Mouse (Mus musculus): ENCODE results near the gene Rars. TPM values are rescaled to one million over a fixed set of nuclear protein-coding genes. Genes with fewer than 3 reads are reported as not detected.
A peak's percentile ranks its signal among the peaks of the same experiment; 100 is the strongest.

The Rars gene
- polyA plus RNA-seq, 1 experiment from 2014 or later: 82.4 TPM

- Histone ChIP-seq H3K36me3 (ENCODE audit: control insufficient read depth, insufficient read depth, low read length) (peaks cover 15% of the 10 kb centered on the region), H3K4me1 (ENCODE audit: control insufficient read depth, insufficient read depth, low read length) (no peaks in the 10 kb centered on the region), H3K9ac (ENCODE audit: low read depth, low read length) (no peak overlapping the region), H3K4me2 (no peak overlapping the region), H3K4me3 (ENCODE audit: low read depth, low read length) (no peak overlapping the region), H3K27me3 (ENCODE audit: control insufficient read depth, insufficient read depth, low read length) (no peaks in the 10 kb centered on the region), H3K27ac (ENCODE audit: low read depth, low read length) (no peak overlapping the region), H3K9me3 (replicated peaks; ENCODE audit: control insufficient read depth, low read length) (no peaks in the 10 kb centered on the region)
- ATAC-seq (replicated peaks; ENCODE audit: insufficient number of reproducible peaks, low FRiP score, low TSS enrichment): no peak
- 94% methylated on average over 2 of the region's 2 CpGs for WGBS (ENCODE audit: insufficient replicate concordance)
These were observed 45.9 kb downstream of the Rars start for GRCm38 (mm10) chr11:35788443-35788842.

- 95% methylated on average over 4 of the region's 4 CpGs for WGBS (ENCODE audit: insufficient replicate concordance)
- no peak for ATAC-seq (replicated peaks; ENCODE audit: insufficient number of reproducible peaks, low FRiP score, low TSS enrichment)
These were observed 49.8 kb downstream of the Rars start for GRCm38 (mm10) chr11:35784537-35784936.

GRCm38 (mm10) chr11:35784002-35784401, 50.3 kb downstream of the Rars start:
- Histone ChIP-seq H3K27me3 (ENCODE audit: control insufficient read depth, insufficient read depth, low read length) (no peaks in the 10 kb centered on the region), H3K36me3 (ENCODE audit: control insufficient read depth, insufficient read depth, low read length) (peaks cover 33% of the 10 kb centered on the region), H3K4me3 (ENCODE audit: low read depth, low read length) (no peak overlapping the region), H3K4me1 (ENCODE audit: control insufficient read depth, insufficient read depth, low read length) (no peaks in the 10 kb centered on the region), H3K27ac (ENCODE audit: low read depth, low read length) (no peak overlapping the region), H3K9ac (ENCODE audit: low read depth, low read length) (no peak overlapping the region), H3K9me3 (replicated peaks; ENCODE audit: control insufficient read depth, low read length) (no peaks in the 10 kb centered on the region), H3K4me2 (no peak overlapping the region)
- no peak for ATAC-seq (replicated peaks; ENCODE audit: insufficient number of reproducible peaks, low FRiP score, low TSS enrichment)
- WGBS (ENCODE audit: insufficient replicate concordance): 93% methylated on average over 3 of the region's 3 CpGs

More at GRCm38 (mm10) chr11:35784537-35784936, 49.8 kb downstream of the Rars start:
- Histone ChIP-seq H3K4me2 (no peak overlapping the region), H3K4me1 (ENCODE audit: control insufficient read depth, insufficient read depth, low read length) (no peaks in the 10 kb centered on the region), H3K9me3 (replicated peaks; ENCODE audit: control insufficient read depth, low read length) (no peaks in the 10 kb centered on the region), H3K4me3 (ENCODE audit: low read depth, low read length) (no peak overlapping the region), H3K27me3 (ENCODE audit: control insufficient read depth, insufficient read depth, low read length) (no peaks in the 10 kb centered on the region), H3K36me3 (ENCODE audit: control insufficient read depth, insufficient read depth, low read length) (peaks cover 29% of the 10 kb centered on the region), H3K9ac (ENCODE audit: low read depth, low read length) (no peak overlapping the region), H3K27ac (ENCODE audit: low read depth, low read length) (no peak overlapping the region)

GRCm38 (mm10) chr11:35783038-35783437, 51.3 kb downstream of the Rars start:
- H3K9ac ChIP-seq (ENCODE audit: low read depth, low read length): no peak overlapping the region
- H3K36me3 ChIP-seq (ENCODE audit: control insufficient read depth, insufficient read depth, low read length): peaks cover 37% of the 10 kb centered on the region

GRCm38 (mm10) chr11:35782444-35782843, 51.9 kb downstream of the Rars start:
- no peak for ATAC-seq (replicated peaks; ENCODE audit: insufficient number of reproducible peaks, low FRiP score, low TSS enrichment)
- Histone ChIP-seq H3K36me3 (ENCODE audit: control insufficient read depth, insufficient read depth, low read length) (peaks cover 40% of the 10 kb centered on the region), H3K27ac (ENCODE audit: low read depth, low read length) (no peak overlapping the region), H3K9me3 (replicated peaks; ENCODE audit: control insufficient read depth, low read length) (no peaks in the 10 kb centered on the region), H3K4me3 (ENCODE audit: low read depth, low read length) (no peak overlapping the region), H3K4me1 (ENCODE audit: control insufficient read depth, insufficient read depth, low read length) (no peaks in the 10 kb centered on the region), H3K4me2 (no peak overlapping the region), H3K27me3 (ENCODE audit: control insufficient read depth, insufficient read depth, low read length) (no peaks in the 10 kb centered on the region), H3K9ac (ENCODE audit: low read depth, low read length) (no peak overlapping the region)
- over 99% methylated on average over 3 of the region's 3 CpGs for WGBS (ENCODE audit: insufficient replicate concordance)

More at GRCm38 (mm10) chr11:35783038-35783437, 51.3 kb downstream of the Rars start:
- 93% methylated on average over 5 of the region's 5 CpGs for WGBS (ENCODE audit: insufficient replicate concordance)
- Histone ChIP-seq H3K9me3 (replicated peaks; ENCODE audit: control insufficient read depth, low read length) (no peaks in the 10 kb centered on the region), H3K4me3 (ENCODE audit: low read depth, low read length) (no peak overlapping the region), H3K4me2 (no peak overlapping the region), H3K4me1 (ENCODE audit: control insufficient read depth, insufficient read depth, low read length) (no peaks in the 10 kb centered on the region), H3K27ac (ENCODE audit: low read depth, low read length) (no peak overlapping the region), H3K27me3 (ENCODE audit: control insufficient read depth, insufficient read depth, low read length) (no peaks in the 10 kb centered on the region)
- no peak for ATAC-seq (replicated peaks; ENCODE audit: insufficient number of reproducible peaks, low FRiP score, low TSS enrichment)

GRCm38 (mm10) chr11:35780336-35780735, 54.0 kb downstream of the Rars start:
- no peak overlapping the region for H3K9ac ChIP-seq (ENCODE audit: low read depth, low read length)
- no peak overlapping the region for H3K27ac ChIP-seq (ENCODE audit: low read depth, low read length)
- ATAC-seq (replicated peaks; ENCODE audit: insufficient number of reproducible peaks, low FRiP score, low TSS enrichment): no peak
- H3K36me3 ChIP-seq (ENCODE audit: control insufficient read depth, insufficient read depth, low read length): peaks cover 45% of the 10 kb centered on the region
- 90% methylated on average over 3 of the region's 3 CpGs for WGBS (ENCODE audit: insufficient replicate concordance)
- H3K4me2 ChIP-seq: no peak overlapping the region
- no peaks in the 10 kb centered on the region for H3K4me1 ChIP-seq (ENCODE audit: control insufficient read depth, insufficient read depth, low read length)
- no peaks in the 10 kb centered on the region for H3K27me3 ChIP-seq (ENCODE audit: control insufficient read depth, insufficient read depth, low read length)
- H3K9me3 ChIP-seq (replicated peaks; ENCODE audit: control insufficient read depth, low read length): no peaks in the 10 kb centered on the region
- H3K4me3 ChIP-seq (ENCODE audit: low read depth, low read length): no peak overlapping the region

- Histone ChIP-seq H3K9ac (ENCODE audit: low read depth, low read length) (no peak overlapping the region), H3K9me3 (replicated peaks; ENCODE audit: control insufficient read depth, low read length) (no peaks in the 10 kb centered on the region), H3K4me3 (ENCODE audit: low read depth, low read length) (no peak overlapping the region), H3K4me2 (no peak overlapping the region), H3K36me3 (ENCODE audit: control insufficient read depth, insufficient read depth, low read length) (peaks cover 18% of the 10 kb centered on the region), H3K27me3 (ENCODE audit: control insufficient read depth, insufficient read depth, low read length) (no peaks in the 10 kb centered on the region), H3K4me1 (ENCODE audit: control insufficient read depth, insufficient read depth, low read length) (no peaks in the 10 kb centered on the region; the same call in 1 of the 2 replicates), H3K27ac (ENCODE audit: low read depth, low read length) (no peak overlapping the region)
- 91% methylated on average over 3 of the region's 3 CpGs for WGBS (ENCODE audit: insufficient replicate concordance)
- no peak for ATAC-seq (replicated peaks; ENCODE audit: insufficient number of reproducible peaks, low FRiP score, low TSS enrichment)
These were observed 57.9 kb downstream of the Rars start for GRCm38 (mm10) chr11:35776452-35776851.

GRCm38 (mm10) chr11:35775606-35776005, 58.7 kb downstream of the Rars start:
- no peak for ATAC-seq (replicated peaks; ENCODE audit: insufficient number of reproducible peaks, low FRiP score, low TSS enrichment)
- Histone ChIP-seq H3K4me3 (ENCODE audit: low read depth, low read length) (no peak overlapping the region), H3K9me3 (replicated peaks; ENCODE audit: control insufficient read depth, low read length) (no peaks in the 10 kb centered on the region), H3K9ac (ENCODE audit: low read depth, low read length) (no peak overlapping the region), H3K4me2 (no peak overlapping the region), H3K36me3 (ENCODE audit: control insufficient read depth, insufficient read depth, low read length) (peaks cover 18% of the 10 kb centered on the region), H3K27me3 (ENCODE audit: control insufficient read depth, insufficient read depth, low read length) (no peaks in the 10 kb centered on the region), H3K4me1 (ENCODE audit: control insufficient read depth, insufficient read depth, low read length) (no peaks in the 10 kb centered on the region; the same call in 1 of the 2 replicates), H3K27ac (ENCODE audit: low read depth, low read length) (no peak overlapping the region)
- WGBS (ENCODE audit: insufficient replicate concordance): 99% methylated on average over 3 of the region's 3 CpGs

- Histone ChIP-seq H3K9me3 (replicated peaks; ENCODE audit: control insufficient read depth, low read length) (no peaks in the 10 kb centered on the region), H3K4me3 (ENCODE audit: low read depth, low read length) (peak overlapping the region; percentile 73), H3K4me2 (peak overlapping the region; percentile 87), H3K4me1 (ENCODE audit: control insufficient read depth, insufficient read depth, low read length) (no peaks in the 10 kb centered on the region; the same call in 1 of the 2 replicates), H3K27me3 (ENCODE audit: control insufficient read depth, insufficient read depth, low read length) (0 out of 2 replicates have a peak, but pooled peaks cover under 1% of the 10 kb centered on the region), H3K9ac (ENCODE audit: low read depth, low read length) (peak overlapping the region; percentile 95), H3K36me3 (ENCODE audit: control insufficient read depth, insufficient read depth, low read length) (no peaks in the 10 kb centered on the region), H3K27ac (ENCODE audit: low read depth, low read length) (no peak overlapping the region)
- ATAC-seq (replicated peaks; ENCODE audit: insufficient number of reproducible peaks, low FRiP score, low TSS enrichment): no peak
- 59% methylated on average over 9 of the region's 9 CpGs for WGBS (ENCODE audit: insufficient replicate concordance)
These were observed 63.4 kb downstream of the Rars start for GRCm38 (mm10) chr11:35770741-35771504.

Data from heart, embryonic 11.5 days (tissue).